Mouse (Mus musculus): ENCODE measurements around the gene Larp1. TPM values are rescaled to one million over a fixed set of nuclear protein-coding genes. Genes with fewer than 3 reads are reported as not detected.

Larp1 gene
- polyA plus RNA-seq, 1 experiment from 2014 or later, result 18.5 TPM

DNA sequence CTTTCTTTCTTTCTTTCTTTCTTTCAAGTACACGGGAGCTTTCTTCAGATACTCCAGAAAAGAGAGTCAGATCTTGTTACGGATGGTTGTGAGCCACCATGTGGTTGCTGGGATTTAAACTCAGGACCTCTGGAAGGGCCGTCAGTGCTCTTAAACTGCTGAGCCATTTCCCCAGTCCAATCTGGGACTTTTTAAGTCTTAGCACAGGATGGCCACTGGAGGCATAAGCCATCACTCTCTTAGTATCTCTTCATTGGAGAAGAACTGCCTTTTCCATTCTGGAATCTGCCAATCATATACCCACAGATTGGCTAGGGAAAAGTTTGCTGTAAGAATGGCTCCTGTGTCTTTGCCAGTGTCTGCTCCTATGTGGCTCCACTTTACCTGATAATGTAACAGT lies 98.1 kb downstream of the Larp1 start:
- peaks cover 29% of the 10 kb centered on the region for H3K4me1 ChIP-seq (replicated peaks; ENCODE audit: control insufficient read depth, insufficient read depth, low read length)
- H3K27ac ChIP-seq (ENCODE audit: low read length), result no peak overlapping the region
- 54% methylated on average over 3 of the region's 3 CpGs for WGBS
- H3K4me3 ChIP-seq (replicated peaks; ENCODE audit: low read length), result no peak overlapping the region
- H3K36me3 ChIP-seq (ENCODE audit: control insufficient read depth, insufficient read depth), result peaks cover 13% of the 10 kb centered on the region
- no peak overlapping the region for H3K4me2 ChIP-seq (ENCODE audit: low read length)
- H3K27me3 ChIP-seq (replicated peaks; ENCODE audit: control insufficient read depth, insufficient read depth, low read length), result no peaks in the 10 kb centered on the region
- no peak for ATAC-seq
- no peaks in the 10 kb centered on the region for H3K9me3 ChIP-seq (ENCODE audit: control insufficient read depth, low read length)
- H3K9ac ChIP-seq (replicated peaks; ENCODE audit: low read depth, low read length), result no peak overlapping the region

DNA sequence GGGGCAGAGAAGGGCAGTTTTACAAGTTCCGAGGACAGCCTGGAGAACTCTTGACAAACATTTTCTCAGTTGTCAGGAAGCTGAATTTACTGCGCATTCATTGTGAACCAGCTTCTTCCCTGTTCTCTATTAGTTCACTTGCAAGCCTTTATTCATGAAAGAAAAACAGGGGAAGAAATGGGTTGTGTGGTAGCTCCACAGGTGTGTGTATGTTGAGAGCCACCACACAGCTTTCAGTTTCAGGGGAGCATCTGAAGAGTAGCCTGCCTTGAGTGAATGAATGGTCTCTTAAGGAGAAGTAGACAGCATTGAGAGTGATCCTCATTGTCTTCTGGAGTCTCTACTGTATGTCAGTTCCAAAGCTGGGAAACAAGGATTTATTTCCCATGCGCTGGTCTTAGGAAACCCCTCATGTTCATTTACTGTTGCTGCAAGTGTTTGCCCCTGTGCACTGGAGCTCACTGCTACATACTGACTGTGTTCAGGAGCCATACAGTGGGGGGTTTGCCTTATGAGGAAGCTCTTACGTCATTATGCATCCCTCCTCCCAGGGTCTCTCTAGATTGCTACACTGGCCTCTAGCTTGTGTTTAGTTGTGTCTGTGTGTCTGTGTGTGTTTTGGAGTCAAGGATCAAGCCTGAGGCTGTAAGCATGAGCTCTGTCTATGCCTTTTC lies 98.9 kb downstream of the Larp1 start:
- Histone ChIP-seq H3K27ac (ENCODE audit: low read length) (no peak overlapping the region), H3K4me3 (replicated peaks; ENCODE audit: low read length) (no peak overlapping the region), H3K9me3 (ENCODE audit: control insufficient read depth, low read length) (no peaks in the 10 kb centered on the region), H3K36me3 (ENCODE audit: control insufficient read depth, insufficient read depth) (peaks cover 13% of the 10 kb centered on the region), H3K9ac (replicated peaks; ENCODE audit: low read depth, low read length) (no peak overlapping the region), H3K4me1 (replicated peaks; ENCODE audit: control insufficient read depth, insufficient read depth, low read length) (peaks cover 29% of the 10 kb centered on the region), H3K27me3 (replicated peaks; ENCODE audit: control insufficient read depth, insufficient read depth, low read length) (no peaks in the 10 kb centered on the region), H3K4me2 (ENCODE audit: low read length) (no peak overlapping the region)
- 90% methylated on average over 4 of the region's 4 CpGs for WGBS
- ATAC-seq, result no peak

Other genes with a start within 250 kb of the Larp1 start
- gene Sap30l, start 207.4 kb upstream of the Larp1 start, polyA plus RNA-seq (2015; fragmentation: Nextera tagmentation; extraction: Ambion mirVana), result 5.8 and 7.9 TPM in 2 replicates
- gene Hand1, start 176.2 kb upstream of the Larp1 start, polyA plus RNA-seq (2015; fragmentation: Nextera tagmentation; extraction: Ambion mirVana), result not detected in 2 replicates
- not detected in 2 replicates for gene Gm12248, start 84.1 kb downstream of the Larp1 start, polyA plus RNA-seq (2015; fragmentation: Nextera tagmentation; extraction: Ambion mirVana)
- gene Cnot8, start 95.1 kb downstream of the Larp1 start, polyA plus RNA-seq (2015; fragmentation: Nextera tagmentation; extraction: Ambion mirVana), result 141 and 159 TPM in 2 replicates
- gene Gemin5, start 159.5 kb downstream of the Larp1 start, polyA plus RNA-seq (2015; fragmentation: Nextera tagmentation; extraction: Ambion mirVana), result 12.8 and 14.9 TPM in 2 replicates
- 102 and 103 TPM in 2 replicates for gene Mrpl22, start 162.6 kb downstream of the Larp1 start, polyA plus RNA-seq (2015; fragmentation: Nextera tagmentation; extraction: Ambion mirVana)
- 1.3 and 1.5 TPM in 2 replicates for gene Igtp, start 190.5 kb downstream of the Larp1 start, polyA plus RNA-seq (2015; fragmentation: Nextera tagmentation; extraction: Ambion mirVana)
- gene Irgm2, start 190.6 kb downstream of the Larp1 start, polyA plus RNA-seq (2015; fragmentation: Nextera tagmentation; extraction: Ambion mirVana), result 0.60 and 0.75 TPM in 2 replicates